Comparison of ENCODE assay signal across 9 mouse cellular contexts in the genomic region with DNA sequence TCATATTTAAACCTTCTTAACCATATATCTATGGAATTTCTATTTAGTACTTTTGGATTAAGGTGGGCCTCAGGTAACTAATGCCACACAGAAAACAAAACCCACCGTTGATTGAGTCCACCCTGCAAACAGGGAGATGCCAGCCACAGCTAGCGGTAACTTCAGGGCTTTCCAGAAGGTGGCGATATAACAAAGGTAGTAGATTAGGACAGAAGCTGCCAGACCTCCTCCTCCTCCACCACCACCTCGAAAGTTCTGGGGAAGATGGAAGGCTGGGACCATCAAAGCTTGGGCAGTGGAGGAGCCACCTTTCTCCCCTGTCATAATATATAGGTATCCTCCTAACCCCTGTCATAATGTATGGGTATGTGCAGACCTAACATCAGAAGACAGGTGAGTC. TPM values are rescaled to one million over a fixed set of nuclear protein-coding genes. Genes with fewer than 3 reads are reported as not detected.
DNase-seq lines count a peak whose midpoint lies in the region; ATAC-seq and TF ChIP-seq lines count a peak whose summit lies in the region.
"Had no signal": no experiment of that assay in that cellular context is flagged by ENCODE, and none has a peak within 500 bp of the region (broad histone marks: within the 10 kb centered on the region; RNA-seq: fewer than 3 reads in every experiment).

No protein-coding gene starts in this region.

- H3K4me1 ChIP-seq in liver, postnatal 0 days (ENCODE audit: insufficient read depth), result peaks cover 25% of the 10 kb centered on the region

- DNase-seq in adrenal gland, adult (ENCODE audit: inconsistent age in 2 of 2, low spot score in 1 of 2), result peak; percentile 71 to 90
- DNase-seq in adrenal gland, adult 8-10 months, result no peak
- DNase-seq in urinary bladder, postnatal 25 days (ENCODE audit: low spot score), result peak; percentile 59
- no peak for DNase-seq in urinary bladder, postnatal 4 days (ENCODE audit: low spot score in 2 of 2)
- peak; percentile 81 for DNase-seq in embryo, embryonic 9.5 days (ENCODE audit: extremely low spot score)
- peak; percentile 74 for DNase-seq in liver, postnatal 0 days
- DNase-seq in right cerebral cortex, postnatal 25 days, result peak; percentile 58

- no peak overlapping the region for H3K4me2 ChIP-seq in liver, postnatal 0 days (ENCODE audit: low read depth, low read length)
- H3K4me2 ChIP-seq: heart, embryonic 15.5 days had no signal

- peak; percentile 22 for ATAC-seq in inflammation-experienced regulatory T-cells, adult 6 months
- no peak for ATAC-seq in liver, postnatal 0 days

- no peak overlapping the region for H3K9ac ChIP-seq in liver, postnatal 0 days (replicated peaks)
- H3K9ac ChIP-seq: heart, embryonic 15.5 days had no signal

- H3K4me3 ChIP-seq in liver, postnatal 0 days (ENCODE audit: low read depth, low read length), result no peak overlapping the region
- H3K4me3 ChIP-seq: heart, embryonic 15.5 days had no signal

- peaks cover 8% of the 10 kb centered on the region; the same call in 1 of the 2 replicates for H3K36me3 ChIP-seq in liver, postnatal 0 days (replicated peaks; ENCODE audit: insufficient read depth, low read length)

- no peaks in the 10 kb centered on the region for H3K27me3 ChIP-seq in liver, postnatal 0 days (ENCODE audit: insufficient read depth, low read length)
- H3K27me3 ChIP-seq: heart, embryonic 15.5 days had no signal

- no peak overlapping the region for H3K27ac ChIP-seq in liver, postnatal 0 days (ENCODE audit: low read depth)
- H3K27ac ChIP-seq: heart, embryonic 15.5 days had no signal

- no peaks in the 10 kb centered on the region for H3K9me3 ChIP-seq in liver, postnatal 0 days (ENCODE audit: low read length)
- H3K9me3 ChIP-seq: heart, embryonic 15.5 days had no signal

- WGBS in liver, postnatal 0 days (ENCODE audit: insufficient replicate concordance), result 2% methylated on average over 4 of the region's 4 CpGs

- TF ChIP-seq CTCF in liver, postnatal 0 days (IDR thresholded peaks at IDR 0.05; ENCODE audit: low read depth), result peak; percentile 89

- TF ChIP-seq EP300 in liver, postnatal 0 days (IDR thresholded peaks at IDR 0.05; ENCODE audit: low read depth), result no peak

RNA-seq across cellular contexts. Expression of gene Nhp2, which starts 1.8 kb away (rescaled TPM):
- total RNA-seq in adrenal gland, adult 8-10 months (2022), result 10 to 100 TPM; 52.2 to 75.1 (median 56.2) TPM
- 100 to 1,000 TPM; 100 to 149 (median 102) TPM for polyA plus RNA-seq in inflammation-experienced regulatory T-cells, adult 6 months (2017; shearing (Covaris generic))
- polyA plus RNA-seq in liver, postnatal 0 days (2015; fragmentation: Nextera tagmentation; extraction: Ambion mirVana), result 70.1 and 76.2 TPM in 2 replicates

RNA-seq across cellular contexts. Expression of gene Hnrnpab, which starts 11.0 kb away (rescaled TPM):
- total RNA-seq in adrenal gland, adult 8-10 months (2022), result 100 to 1,000 TPM; 219 to 321 (median 266) TPM
- 10 to 100 TPM; 32.6 to 39.5 (median 35.5) TPM for polyA plus RNA-seq in inflammation-experienced regulatory T-cells, adult 6 months (2017; shearing (Covaris generic))
- polyA plus RNA-seq in liver, postnatal 0 days (2015; fragmentation: Nextera tagmentation; extraction: Ambion mirVana), result 114 and 130 TPM in 2 replicates

RNA-seq across cellular contexts. Expression of gene Rmnd5b, which starts 18.0 kb away (rescaled TPM):
- 10 to 100 TPM; 42.4 to 60.2 (median 51.6) TPM for total RNA-seq in adrenal gland, adult 8-10 months (2022)
- polyA plus RNA-seq in inflammation-experienced regulatory T-cells, adult 6 months (2017; shearing (Covaris generic)), result 10 to 100 TPM; 35.7 to 40.3 (median 38.6) TPM
- 13.0 and 16.0 TPM in 2 replicates for polyA plus RNA-seq in liver, postnatal 0 days (2015; fragmentation: Nextera tagmentation; extraction: Ambion mirVana)

RNA-seq across cellular contexts. Expression of gene N4bp3, which starts 32.9 kb away (rescaled TPM):
- 10 to 100 TPM in 1 of 4 experiments, 1 to 10 TPM in 3; 8.2 to 10.6 (median 8.5) TPM for total RNA-seq in adrenal gland, adult 8-10 months (2022)
- polyA plus RNA-seq in inflammation-experienced regulatory T-cells, adult 6 months (2017; shearing (Covaris generic)), result 1 to 10 TPM; 1.3 to 2.4 (median 1.4) TPM
- 2.4 and 2.8 TPM in 2 replicates for polyA plus RNA-seq in liver, postnatal 0 days (2015; fragmentation: Nextera tagmentation; extraction: Ambion mirVana)

RNA-seq across cellular contexts. Expression of gene D930048N14Rik, which starts 33.1 kb away (rescaled TPM):
- 1 to 10 TPM; 1.6 to 5.4 (median 2.8) TPM for total RNA-seq in adrenal gland, adult 8-10 months (2022)
- 1 to 10 TPM in 2 of 3 experiments, under 1 TPM in 1; 0.86 to 1.5 (median 1.0) TPM for polyA plus RNA-seq in inflammation-experienced regulatory T-cells, adult 6 months (2017; shearing (Covaris generic))
- polyA plus RNA-seq in liver, postnatal 0 days (2015; fragmentation: Nextera tagmentation; extraction: Ambion mirVana), result 0.15 and 0.34 TPM in 2 replicates

Comparison
In these comparisons a context has a peak if more than half of its experiments do, and no peak if none do; other contexts are left out.
1. DNase-seq: peak in adrenal gland, adult (2 of 2), urinary bladder, postnatal 25 days (single experiment), embryo, embryonic 9.5 days (single experiment), liver, postnatal 0 days (single experiment) and right cerebral cortex, postnatal 25 days (single experiment); none in adrenal gland, adult 8-10 months (single experiment) and urinary bladder, postnatal 4 days (0 of 2).